Mouse (Mus musculus): Measurements from ENCODE around the gene Gm42688.

Gene Gm42688

GRCm38 (mm10) chr6:83101316-83101687 lies at the start of gene Gm42688, which contains the start of gene Ccdc142:
Gene Gm42688, plus strand, starts transcription at chr6:83101617.
Gene Ccdc142, plus strand, starts transcription at chr6:83101601.
- 1% methylated on average over 25 of the region's 25 CpGs for WGBS

- 4% methylated on average over 26 of the region's 26 CpGs for WGBS
These were observed 48.1 kb upstream of the Gm42688 start for GRCm38 (mm10) chr6:83053136-83053960.

- under 1% methylated on average over 64 of the region's 64 CpGs for WGBS
These were observed 47.2 kb upstream of the Gm42688 start, which contains the start of gene Aup1 for GRCm38 (mm10) chr6:83054074-83054851. Gene Aup1, plus strand, starts transcription at chr6:83054521.

- under 1% methylated on average over 48 of the region's 50 CpGs for WGBS
These were observed 46.5 kb upstream of the Gm42688 start, which contains the start of gene Htra2 for GRCm38 (mm10) chr6:83054871-83055431. Gene Htra2, minus strand, starts transcription at chr6:83055273.

GRCm38 (mm10) chr6:83057790-83058189 lies 43.6 kb upstream of the Gm42688 start, which contains the start of gene Dqx1:
Gene Dqx1, plus strand, starts transcription at chr6:83057844.
- WGBS: 48% methylated on average over 3 of the region's 3 CpGs

- 74% methylated on average over 2 of the region's 2 CpGs for WGBS
These were observed 42.7 kb upstream of the Gm42688 start for GRCm38 (mm10) chr6:83058725-83059124.

GRCm38 (mm10) chr6:83065995-83066394 lies 35.4 kb upstream of the Gm42688 start:
- WGBS: 38% methylated on average over 8 of the region's 8 CpGs

- WGBS: 26% methylated on average over 6 of the region's 6 CpGs
These were observed 35.0 kb upstream of the Gm42688 start for GRCm38 (mm10) chr6:83066441-83066840.

GRCm38 (mm10) chr6:83068221-83068620 lies 33.2 kb upstream of the Gm42688 start:
- WGBS: 32% methylated on average over 8 of the region's 8 CpGs

- WGBS: 2% methylated on average over 81 of the region's 81 CpGs
These were observed 32.5 kb upstream of the Gm42688 start for GRCm38 (mm10) chr6:83068706-83069487.

GRCm38 (mm10) chr6:83069488-83070246 lies 31.8 kb upstream of the Gm42688 start:
- 2% methylated on average over 69 of the region's 69 CpGs for WGBS

- 4% methylated on average over 10 of the region's 10 CpGs for WGBS
These were observed 31.3 kb upstream of the Gm42688 start, which contains the start of gene Tlx2 for GRCm38 (mm10) chr6:83070247-83070310. Gene Tlx2, minus strand, starts transcription at chr6:83070293.

- WGBS: 3% methylated on average over 58 of the region's 58 CpGs
These were observed 30.9 kb upstream of the Gm42688 start for GRCm38 (mm10) chr6:83070311-83071219.

GRCm38 (mm10) chr6:83071220-83071619 lies 30.2 kb upstream of the Gm42688 start:
- 2% methylated on average over 24 of the region's 24 CpGs for WGBS

- 18% methylated on average over 2 of the region's 2 CpGs for WGBS
These were observed 26.4 kb upstream of the Gm42688 start for GRCm38 (mm10) chr6:83074979-83075378.

GRCm38 (mm10) chr6:83077630-83078323 lies 23.6 kb upstream of the Gm42688 start, which contains the start of gene Pcgf1:
Gene Pcgf1, plus strand, starts transcription at chr6:83077869.
- under 1% methylated on average over 54 of the region's 54 CpGs for WGBS

GRCm38 (mm10) chr6:83078324-83078858 lies 23.0 kb upstream of the Gm42688 start:
- under 1% methylated on average over 46 of the region's 46 CpGs for WGBS

- 97% methylated on average over 5 of the region's 5 CpGs for WGBS
These were observed 21.2 kb upstream of the Gm42688 start for GRCm38 (mm10) chr6:83080210-83080609.

- 21% methylated on average over 5 of the region's 5 CpGs for WGBS
These were observed 17.9 kb upstream of the Gm42688 start for GRCm38 (mm10) chr6:83083497-83083896.

Measured in cerebral cortex, adult 2 months (tissue).